Mouse (Mus musculus): Measurements from ENCODE around the gene Sc5d.

DNA sequence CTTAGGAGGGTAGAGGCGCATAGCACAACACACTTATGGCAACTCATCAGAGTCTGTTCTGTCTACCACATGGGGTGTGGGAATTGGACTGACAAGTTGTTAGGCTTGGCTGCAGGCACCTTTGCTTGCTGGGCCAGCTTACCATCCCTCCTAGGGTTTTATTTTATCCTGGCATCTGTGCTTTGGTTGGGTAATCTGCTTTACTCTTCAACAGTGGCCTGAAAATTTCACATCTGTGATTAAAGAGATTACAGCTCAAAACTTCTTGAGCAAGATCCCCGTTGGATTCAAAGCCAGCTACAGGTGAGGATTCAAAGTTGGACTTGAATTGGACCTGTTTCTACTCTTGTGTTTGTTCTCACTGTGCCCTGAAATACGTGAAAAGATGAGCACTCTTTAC, 29.5 kb upstream of the Sc5d start:
- no peak for TF ChIP-seq POLR2A (IDR thresholded peaks at IDR 0.05; ENCODE audit: borderline replicate concordance, extremely low read depth, low read depth, low read length)
- TF ChIP-seq CTCF (IDR thresholded peaks at IDR 0.05; ENCODE audit: insufficient read depth, low read length): no peak

Measured in lung, adult 2 months (tissue).